In the genomic region with DNA sequence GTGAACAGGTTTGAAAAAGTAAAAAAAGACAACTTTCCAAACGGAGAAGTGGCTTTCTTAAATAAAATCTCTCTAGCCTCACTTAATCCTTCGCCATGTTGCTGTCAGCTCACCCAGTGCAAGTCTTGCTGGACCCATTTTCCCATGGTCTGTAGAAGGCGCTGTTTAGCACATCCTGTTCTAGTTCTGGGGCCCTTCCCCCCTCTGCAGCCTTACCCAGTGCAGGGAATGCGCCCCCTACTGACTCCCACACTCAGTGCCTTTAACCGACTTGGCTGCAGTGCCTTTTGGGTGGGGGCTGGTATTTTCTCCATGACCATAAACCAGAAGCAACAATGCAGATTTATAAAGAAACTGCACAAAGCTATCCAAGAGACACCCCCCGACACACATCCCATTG, we compare ENCODE assay signal across 8 mouse cellular contexts. TPM values are rescaled to one million over a fixed set of nuclear protein-coding genes. Genes with fewer than 3 reads are reported as not detected.
DNase-seq lines count a peak whose midpoint lies in the region; ATAC-seq and TF ChIP-seq lines count a peak whose summit lies in the region.

No protein-coding gene starts in this region.

- WGBS in heart, embryonic 12.5 days, result 6% methylated on average over 6 of the region's 6 CpGs
- WGBS in kidney, postnatal 0 days, result 4% methylated on average over 6 of the region's 6 CpGs
- WGBS in liver, embryonic 11.5 days, result 7% methylated on average over 6 of the region's 6 CpGs
- 4% methylated on average over 6 of the region's 6 CpGs for WGBS in stomach, embryonic 14.5 days

- peak; percentile 93 for DNase-seq in CD4-positive helper T cell, adult 2 months (ENCODE audit: low read depth, low spot score)
- peak; percentile 75 for DNase-seq in brain, embryonic 18.5 days (ENCODE audit: low read depth, low spot score)
- peak; percentile 98 for DNase-seq in kidney, postnatal 0 days (ENCODE audit: low spot score)
- peak; percentile 87 for DNase-seq in liver, embryonic 11.5 days (ENCODE audit: low spot score)
- DNase-seq in naive thymus-derived CD4-positive, alpha-beta T cell, adult 2 months (ENCODE audit: low read depth), result peak; percentile 98

- peak; percentile 99 for TF ChIP-seq CTCF in kidney, postnatal 0 days (IDR thresholded peaks at IDR 0.05; ENCODE audit: low read depth)

- H3K4me3 ChIP-seq in heart, embryonic 12.5 days, result peak overlapping the region; percentile 99
- peak overlapping the region; percentile 98 for H3K4me3 ChIP-seq in kidney, postnatal 0 days (replicated peaks; ENCODE audit: low read depth, low read length)
- peak overlapping the region; percentile 99 for H3K4me3 ChIP-seq in liver, embryonic 11.5 days (ENCODE audit: low read depth, low read length)
- peak overlapping the region; percentile 87 for H3K4me3 ChIP-seq in stomach, embryonic 14.5 days (ENCODE audit: low read depth, low read length)

- H3K4me2 ChIP-seq in heart, embryonic 12.5 days, result peak overlapping the region; percentile 83
- H3K4me2 ChIP-seq in kidney, postnatal 0 days (ENCODE audit: low read length), result peak overlapping the region; percentile 74
- peak overlapping the region; percentile 88 for H3K4me2 ChIP-seq in liver, embryonic 11.5 days
- peak overlapping the region; percentile 44 for H3K4me2 ChIP-seq in stomach, embryonic 14.5 days (replicated peaks; ENCODE audit: low read depth, low read length)

- H3K9ac ChIP-seq in heart, embryonic 12.5 days, result peak overlapping the region; percentile 100
- H3K9ac ChIP-seq in kidney, postnatal 0 days (ENCODE audit: low read depth, low read length), result peak overlapping the region; percentile 100
- peak overlapping the region; percentile 100 for H3K9ac ChIP-seq in liver, embryonic 11.5 days (ENCODE audit: low read depth, low read length)
- H3K9ac ChIP-seq in stomach, embryonic 14.5 days (replicated peaks; ENCODE audit: low read depth, low read length), result peak overlapping the region; percentile 100

- 0 out of 2 replicates have a peak, but pooled peaks cover 3% of the 10 kb centered on the region for H3K9me3 ChIP-seq in heart, embryonic 12.5 days (replicated peaks)
- no peaks in the 10 kb centered on the region for H3K9me3 ChIP-seq in kidney, postnatal 0 days (replicated peaks; ENCODE audit: low read length)
- no peaks in the 10 kb centered on the region for H3K9me3 ChIP-seq in liver, embryonic 11.5 days (ENCODE audit: control insufficient read depth, low read length)
- H3K9me3 ChIP-seq in stomach, embryonic 14.5 days (ENCODE audit: control insufficient read depth, low read depth, low read length), result no peaks in the 10 kb centered on the region

- peak overlapping the region; percentile 100 for H3K27ac ChIP-seq in heart, embryonic 12.5 days (ENCODE audit: poor library complexity, severe bottlenecking)
- H3K27ac ChIP-seq in kidney, postnatal 0 days, result peak overlapping the region; percentile 99
- peak overlapping the region; percentile 99; the same call in 1 of the 2 replicates for H3K27ac ChIP-seq in liver, embryonic 11.5 days (ENCODE audit: low read depth, low read length)
- peak overlapping the region; percentile 98; the same call in 1 of the 2 replicates for H3K27ac ChIP-seq in stomach, embryonic 14.5 days (ENCODE audit: low read length)

- peaks cover 42% of the 10 kb centered on the region for H3K36me3 ChIP-seq in heart, embryonic 12.5 days
- no peaks in the 10 kb centered on the region for H3K36me3 ChIP-seq in kidney, postnatal 0 days (ENCODE audit: insufficient read depth, low read length)
- peaks cover 20% of the 10 kb centered on the region for H3K36me3 ChIP-seq in liver, embryonic 11.5 days (ENCODE audit: control insufficient read depth, insufficient read depth, low read length)
- H3K36me3 ChIP-seq in stomach, embryonic 14.5 days (ENCODE audit: control insufficient read depth, insufficient read depth, low read length), result peaks cover 22% of the 10 kb centered on the region

- peak; percentile 75 for ATAC-seq in erythroid progenitor cell, adult 5-6 weeks (replicated peaks; ENCODE audit: low FRiP score, poor library complexity, severe bottlenecking)
- peak; percentile 40; the same call in 1 of the 2 replicates for ATAC-seq in heart, embryonic 12.5 days (ENCODE audit: insufficient number of reproducible peaks, low FRiP score)
- ATAC-seq in kidney, postnatal 0 days (replicated peaks; ENCODE audit: low FRiP score, low read depth), result peak; percentile 41
- peak; percentile 57 for ATAC-seq in liver, embryonic 11.5 days (replicated peaks; ENCODE audit: low FRiP score)
- ATAC-seq in stomach, embryonic 14.5 days (ENCODE audit: insufficient number of reproducible peaks, insufficient read depth, low FRiP score, low read depth), result peak; percentile 59

- peaks cover 34% of the 10 kb centered on the region for H3K4me1 ChIP-seq in heart, embryonic 12.5 days (replicated peaks)
- peaks cover 12% of the 10 kb centered on the region; the same call in 1 of the 2 replicates for H3K4me1 ChIP-seq in kidney, postnatal 0 days (replicated peaks; ENCODE audit: insufficient read depth, low read length)
- peaks cover 28% of the 10 kb centered on the region for H3K4me1 ChIP-seq in liver, embryonic 11.5 days (replicated peaks; ENCODE audit: control insufficient read depth, insufficient read depth, low read length)
- peaks cover 17% of the 10 kb centered on the region; the same call in 1 of the 2 replicates for H3K4me1 ChIP-seq in stomach, embryonic 14.5 days (ENCODE audit: control insufficient read depth, insufficient read depth, low read length)

- H3K27me3 ChIP-seq in heart, embryonic 12.5 days (replicated peaks), result no peaks in the 10 kb centered on the region
- H3K27me3 ChIP-seq in kidney, postnatal 0 days (ENCODE audit: insufficient read depth, low read length), result no peaks in the 10 kb centered on the region
- no peaks in the 10 kb centered on the region for H3K27me3 ChIP-seq in liver, embryonic 11.5 days (replicated peaks; ENCODE audit: control insufficient read depth, insufficient read depth, low read length)
- no peaks in the 10 kb centered on the region for H3K27me3 ChIP-seq in stomach, embryonic 14.5 days (ENCODE audit: control insufficient read depth, insufficient read depth, low read length)

RNA-seq across cellular contexts. Expression of gene Adnp, which starts 1.6 kb away (rescaled TPM):
- total RNA-seq in erythroid progenitor cell, adult 5-6 weeks (2015; ENCODE audit: low replicate concordance), result 18.0 and 38.1 TPM in 2 replicates
- 0.53 and 17.5 TPM in 2 replicates for total RNA-seq in erythroid progenitor cell, adult 5-6 weeks (2017; ENCODE audit: low replicate concordance)
- 9.1 and 11.2 TPM in 2 replicates for polyA plus RNA-seq in heart, embryonic 12.5 days (2016; fragmentation: Nextera tagmentation; extraction: Ambion mirVana)
- 6.0 and 13.1 TPM in 2 replicates for polyA plus RNA-seq in kidney, postnatal 0 days (2015; fragmentation: Nextera tagmentation; extraction: Ambion mirVana)
- polyA plus RNA-seq in liver, embryonic 11.5 days (2014; fragmentation: Nextera tagmentation; extraction: Ambion mirVana), result 4.2 and 5.3 TPM in 2 replicates
- polyA plus RNA-seq in stomach, embryonic 14.5 days (2014; fragmentation: Nextera tagmentation; extraction: Ambion mirVana), result 4.1 and 4.9 TPM in 2 replicates

RNA-seq across cellular contexts. Expression of gene Gm20716, which starts 24.9 kb away (rescaled TPM):
- 9.7 and 14.3 TPM in 2 replicates for total RNA-seq in erythroid progenitor cell, adult 5-6 weeks (2015; ENCODE audit: low replicate concordance)
- 23.0 and 28.4 TPM in 2 replicates for total RNA-seq in erythroid progenitor cell, adult 5-6 weeks (2017; ENCODE audit: low replicate concordance)
- polyA plus RNA-seq in heart, embryonic 12.5 days (2016; fragmentation: Nextera tagmentation; extraction: Ambion mirVana), result 15.0 and 15.5 TPM in 2 replicates
- 8.3 and 11.1 TPM in 2 replicates for polyA plus RNA-seq in kidney, postnatal 0 days (2015; fragmentation: Nextera tagmentation; extraction: Ambion mirVana)
- polyA plus RNA-seq in liver, embryonic 11.5 days (2014; fragmentation: Nextera tagmentation; extraction: Ambion mirVana), result 14.6 and 17.1 TPM in 2 replicates
- polyA plus RNA-seq in stomach, embryonic 14.5 days (2014; fragmentation: Nextera tagmentation; extraction: Ambion mirVana), result 29.9 and 31.9 TPM in 2 replicates

RNA-seq across cellular contexts. Expression of gene Dpm1, which starts 25.1 kb away (rescaled TPM):
- 44.0 TPM in 2 replicates for total RNA-seq in erythroid progenitor cell, adult 5-6 weeks (2015; ENCODE audit: low replicate concordance)
- 5.4 and 18.9 TPM in 2 replicates for total RNA-seq in erythroid progenitor cell, adult 5-6 weeks (2017; ENCODE audit: low replicate concordance)
- polyA plus RNA-seq in heart, embryonic 12.5 days (2016; fragmentation: Nextera tagmentation; extraction: Ambion mirVana), result 96.2 and 101 TPM in 2 replicates
- polyA plus RNA-seq in kidney, postnatal 0 days (2015; fragmentation: Nextera tagmentation; extraction: Ambion mirVana), result 154 and 169 TPM in 2 replicates
- 106 TPM in 2 replicates for polyA plus RNA-seq in liver, embryonic 11.5 days (2014; fragmentation: Nextera tagmentation; extraction: Ambion mirVana)
- 82.3 and 102 TPM in 2 replicates for polyA plus RNA-seq in stomach, embryonic 14.5 days (2014; fragmentation: Nextera tagmentation; extraction: Ambion mirVana)

RNA-seq across cellular contexts. Expression of gene Mocs3, which starts 25.2 kb away (rescaled TPM):
- total RNA-seq in erythroid progenitor cell, adult 5-6 weeks (2015; ENCODE audit: low replicate concordance), result 0.72 and 1.7 TPM in 2 replicates
- 1.2 and 1.3 TPM in 2 replicates for total RNA-seq in erythroid progenitor cell, adult 5-6 weeks (2017; ENCODE audit: low replicate concordance)
- polyA plus RNA-seq in heart, embryonic 12.5 days (2016; fragmentation: Nextera tagmentation; extraction: Ambion mirVana), result 6.5 and 7.0 TPM in 2 replicates
- 7.7 and 9.3 TPM in 2 replicates for polyA plus RNA-seq in kidney, postnatal 0 days (2015; fragmentation: Nextera tagmentation; extraction: Ambion mirVana)
- 8.2 and 8.9 TPM in 2 replicates for polyA plus RNA-seq in liver, embryonic 11.5 days (2014; fragmentation: Nextera tagmentation; extraction: Ambion mirVana)
- 6.9 and 7.1 TPM in 2 replicates for polyA plus RNA-seq in stomach, embryonic 14.5 days (2014; fragmentation: Nextera tagmentation; extraction: Ambion mirVana)

Comparison
In these comparisons a context has a peak if more than half of its experiments do, and no peak if none do; other contexts are left out.
1. Peak in every context shown above with its lines: DNase-seq, ATAC-seq, H3K4me3 ChIP-seq and H3K27ac ChIP-seq.